29 mouse cellular contexts compared by ENCODE assay signal in genomic region chr3:72603718-72604359, GRCm38 (mm10).
DNase-seq lines count a peak whose midpoint lies in the region; ATAC-seq and TF ChIP-seq lines count a peak whose summit lies in the region.
"Had no signal": no experiment of that assay in that cellular context is flagged by ENCODE, and none has a peak within 500 bp of the region (broad histone marks: within the 10 kb centered on the region; RNA-seq: fewer than 3 reads in every experiment).

No protein-coding gene starts in this region.

- H3K36me3 ChIP-seq in forebrain, embryonic 13.5 days (ENCODE audit: poor library complexity, severe bottlenecking) = no peaks in the 10 kb centered on the region
- no peaks in the 10 kb centered on the region for H3K36me3 ChIP-seq in forebrain, embryonic 12.5 days (replicated peaks)
- no peaks in the 10 kb centered on the region for H3K36me3 ChIP-seq in heart, postnatal 0 days (replicated peaks; ENCODE audit: control insufficient read depth, insufficient read depth, low read length)
- no peaks in the 10 kb centered on the region for H3K36me3 ChIP-seq in CH12.LX (replicated peaks in 1 of 2; ENCODE audit: control insufficient read depth in 1 of 2, insufficient read depth in 1 of 2, low read length in 1 of 2)
- H3K36me3 ChIP-seq: embryonic facial prominence, embryonic 12.5 days; heart, embryonic 15.5 days; limb, embryonic 10.5 days; limb, embryonic 15.5 days; liver, embryonic 13.5 days; stomach, embryonic 15.5 days had no signal

- intact Hi-C loops in heart, postnatal 25 days (cut with DNase I) = no loop called here

- TF ChIP-seq EP300 in heart, postnatal 0 days (IDR thresholded peaks at IDR 0.05; ENCODE audit: low read depth) = no peak
- no peak for TF ChIP-seq EP300 in CH12.LX (IDR thresholded peaks at IDR 0.05; ENCODE audit: low read length)

- TF ChIP-seq POLR2A in CH12.LX (IDR thresholded peaks at IDR 0.05; ENCODE audit: low read depth, low read length) = no peak
- TF ChIP-seq POLR2A in brain, embryonic 14.5 days (IDR thresholded peaks at IDR 0.05; ENCODE audit: borderline replicate concordance, extremely low read depth, insufficient read depth, insufficient read length, poor library complexity, severe bottlenecking) = no peak

- WGBS in forebrain, embryonic 13.5 days = 79% methylated on average over 9 of the region's 9 CpGs
- 82% methylated on average over 9 of the region's 9 CpGs for WGBS in forebrain, embryonic 12.5 days
- 48% methylated on average over 9 of the region's 9 CpGs for WGBS in heart, postnatal 0 days

- no peak for TF ChIP-seq CTCF in heart, postnatal 0 days (IDR thresholded peaks at IDR 0.05; ENCODE audit: low read depth)
- TF ChIP-seq CTCF in CH12.LX (conservative IDR thresholded peaks at IDR 0.05 in 1 of 2, IDR thresholded peaks at IDR 0.05 in 1 of 2; ENCODE audit: low read depth in 2 of 2, low read length in 2 of 2) = no peak
- no peak for TF ChIP-seq CTCF in brain, embryonic 14.5 days (IDR thresholded peaks at IDR 0.05; ENCODE audit: borderline replicate concordance, extremely low read depth, insufficient read depth, insufficient read length)

- no peaks in the 10 kb centered on the region for H3K79me2 ChIP-seq in CH12.LX (replicated peaks; ENCODE audit: control insufficient read depth, extremely low read depth, insufficient read depth, poor library complexity, severe bottlenecking)

- peak; percentile 55; the same call in 1 of the 2 replicates for ATAC-seq in forebrain, embryonic 13.5 days
- no peak for ATAC-seq in forebrain, embryonic 12.5 days (ENCODE audit: low FRiP score)
- ATAC-seq in heart, postnatal 0 days (ENCODE audit: insufficient read depth, low read depth) = no peak
- ATAC-seq: inflammation-experienced regulatory T-cells, adult 6 months; lung, postnatal 0 days had no signal

- no peak for TF ChIP-seq RAD21 in CH12.LX (IDR thresholded peaks at IDR 0.05; ENCODE audit: low read depth, low read length)

- dilution Hi-C loops in CH12.LX (cut with MboI; ENCODE audit: extremely low pct_ligation_motif_present, extremely low pct_unique_long_range_greater_than_20kb, low sequenced_read_pairs) = no loop called here

- no peaks in the 10 kb centered on the region for H3K9me3 ChIP-seq in forebrain, embryonic 13.5 days (replicated peaks)
- H3K9me3 ChIP-seq in forebrain, embryonic 12.5 days = no peaks in the 10 kb centered on the region
- H3K9me3 ChIP-seq in heart, postnatal 0 days (replicated peaks; ENCODE audit: control insufficient read depth, low read length) = no peaks in the 10 kb centered on the region
- H3K9me3 ChIP-seq in CH12.LX (replicated peaks; ENCODE audit: low read length) = no peaks in the 10 kb centered on the region
- H3K9me3 ChIP-seq: embryonic facial prominence, embryonic 12.5 days; heart, embryonic 15.5 days; limb, embryonic 10.5 days; limb, embryonic 15.5 days; liver, embryonic 13.5 days; stomach, embryonic 15.5 days had no signal

- no peak for DNase-seq in heart, postnatal 0 days (ENCODE audit: low spot score)
- DNase-seq in heart, postnatal 25 days (ENCODE audit: low spot score) = no peak
- peak; percentile 16 for DNase-seq in CH12.LX (ENCODE audit: extremely low read depth)
- peak; percentile 38 for DNase-seq in brain, embryonic 14.5 days (ENCODE audit: low read depth)
- no peak for DNase-seq in left cerebral cortex, adult 8-10 months (ENCODE audit: low spot score in 2 of 2)
- no peak for DNase-seq in cerebellum, adult 11-12 months
- DNase-seq: adrenal gland, postnatal 25 days; cerebellum, adult 9-11 months; embryo, embryonic 11 days; gastrocnemius, postnatal 10 days; heart, postnatal 4 days; kidney, adult 11 months; kidney, postnatal 25 days; liver, embryonic 13.5 days; lung, adult 18-20 months; right cerebral cortex, postnatal 25 days; thymus, adult 18-20 months; thymus, postnatal 25 days had no signal

- H3K4me2 ChIP-seq in forebrain, embryonic 13.5 days = no peak overlapping the region
- H3K4me2 ChIP-seq in forebrain, embryonic 12.5 days = no peak overlapping the region
- H3K4me2 ChIP-seq in heart, postnatal 0 days (ENCODE audit: low read depth, low read length) = 0 out of 2 replicates have a peak overlapping the region, but pooled peaks have one; percentile 2
- H3K4me2 ChIP-seq in CH12.LX (ENCODE audit: insufficient read depth, low read depth, poor library complexity, severe bottlenecking) = peak overlapping the region; percentile 15; the same call in 1 of the 2 replicates
- H3K4me2 ChIP-seq: embryonic facial prominence, embryonic 12.5 days; heart, embryonic 15.5 days; hindbrain, embryonic 14.5 days; limb, embryonic 15.5 days; liver, embryonic 13.5 days; stomach, embryonic 15.5 days had no signal

- H3K4me3 ChIP-seq in forebrain, embryonic 13.5 days = no peak overlapping the region
- H3K4me3 ChIP-seq in forebrain, embryonic 12.5 days (replicated peaks) = no peak overlapping the region
- H3K4me3 ChIP-seq in heart, postnatal 0 days (ENCODE audit: low read depth, low read length) = no peak overlapping the region
- peak overlapping the region in 1 of 3 experiments; percentile 1 for H3K4me3 ChIP-seq in CH12.LX (replicated peaks in 1 of 3; ENCODE audit: low read depth in 2 of 3, low read length in 2 of 3, poor library complexity in 1 of 3)
- H3K4me3 ChIP-seq: embryonic facial prominence, embryonic 12.5 days; heart, embryonic 15.5 days; limb, embryonic 10.5 days; limb, embryonic 15.5 days; liver, embryonic 13.5 days; stomach, embryonic 15.5 days had no signal

- in situ Hi-C loops in CH12.LX (cut with MboI; ENCODE audit: low pct_ligation_motif_present, low pct_unique_long_range_greater_than_20kb, low sequenced_read_pairs) = no loop called here

- H3K27ac ChIP-seq in forebrain, embryonic 13.5 days = no peak overlapping the region
- no peak overlapping the region for H3K27ac ChIP-seq in forebrain, embryonic 12.5 days
- H3K27ac ChIP-seq in heart, postnatal 0 days (ENCODE audit: low read depth) = no peak overlapping the region
- H3K27ac ChIP-seq in CH12.LX (ENCODE audit: insufficient read depth, low read depth) = no peak overlapping the region
- H3K27ac ChIP-seq: embryonic facial prominence, embryonic 12.5 days; heart, embryonic 15.5 days; hindbrain, embryonic 14.5 days; limb, embryonic 10.5 days; limb, embryonic 15.5 days; liver, embryonic 13.5 days; macrophage; stomach, embryonic 15.5 days had no signal

- H3K27me3 ChIP-seq in forebrain, embryonic 13.5 days = no peaks in the 10 kb centered on the region
- H3K27me3 ChIP-seq in forebrain, embryonic 12.5 days = no peaks in the 10 kb centered on the region
- no peaks in the 10 kb centered on the region for H3K27me3 ChIP-seq in heart, postnatal 0 days (ENCODE audit: control insufficient read depth, insufficient read depth, low read length)
- no peaks in the 10 kb centered on the region for H3K27me3 ChIP-seq in CH12.LX (replicated peaks)
- H3K27me3 ChIP-seq: embryonic facial prominence, embryonic 12.5 days; heart, embryonic 15.5 days; limb, embryonic 15.5 days; liver, embryonic 13.5 days; stomach, embryonic 15.5 days had no signal

- H3K9ac ChIP-seq in forebrain, embryonic 13.5 days = no peak overlapping the region
- H3K9ac ChIP-seq in forebrain, embryonic 12.5 days = no peak overlapping the region
- no peak overlapping the region for H3K9ac ChIP-seq in heart, postnatal 0 days (replicated peaks; ENCODE audit: low read depth, low read length)
- H3K9ac ChIP-seq in CH12.LX (ENCODE audit: insufficient read depth, low read depth) = no peak overlapping the region
- H3K9ac ChIP-seq: embryonic facial prominence, embryonic 12.5 days; heart, embryonic 15.5 days; hindbrain, embryonic 14.5 days; limb, embryonic 15.5 days; liver, embryonic 13.5 days; stomach, embryonic 15.5 days had no signal

- no peaks in the 10 kb centered on the region for H3K4me1 ChIP-seq in forebrain, embryonic 13.5 days
- no peaks in the 10 kb centered on the region for H3K4me1 ChIP-seq in forebrain, embryonic 12.5 days
- H3K4me1 ChIP-seq in heart, postnatal 0 days (ENCODE audit: control insufficient read depth, insufficient read depth) = no peaks in the 10 kb centered on the region
- 0 out of 4 replicates have a peak, but pooled peaks cover 0 to 5% of the 10 kb centered on the region in 2 experiments for H3K4me1 ChIP-seq in CH12.LX (ENCODE audit: control insufficient read depth in 1 of 2, insufficient read depth in 2 of 2)
- H3K4me1 ChIP-seq: embryonic facial prominence, embryonic 12.5 days; heart, embryonic 15.5 days; limb, embryonic 10.5 days; limb, embryonic 15.5 days; liver, embryonic 13.5 days; stomach, embryonic 15.5 days had no signal

TF ChIP-seq in CH12.LX, 34 proteins besides CTCF, POLR2A, EP300 and RAD21:
- TF ChIP-seq MAZ (IDR thresholded peaks at IDR 0.05; ENCODE audit: low read depth, low read length) = no peak
- TF ChIP-seq ZNF384 (IDR thresholded peaks at IDR 0.05; ENCODE audit: low read depth, low read length) = no peak
- no peak for TF ChIP-seq MXI1 (IDR thresholded peaks at IDR 0.05; ENCODE audit: low read depth, low read length)
- TF ChIP-seq ZC3H11A (IDR thresholded peaks at IDR 0.05; ENCODE audit: low read depth, low read length) = no peak
- TF ChIP-seq SMC3 (IDR thresholded peaks at IDR 0.05; ENCODE audit: low read depth, low read length) = no peak

Comparison
In these comparisons a context has a peak if more than half of its experiments do, and no peak if none do; other contexts are left out.
1. H3K4me2 ChIP-seq: peak in heart, postnatal 0 days (single experiment) and CH12.LX (single experiment); none in forebrain, embryonic 13.5 days (single experiment) and forebrain, embryonic 12.5 days (single experiment).
2. DNase-seq: peak in CH12.LX (single experiment) and brain, embryonic 14.5 days (single experiment); none in heart, postnatal 0 days (single experiment), heart, postnatal 25 days (single experiment), left cerebral cortex, adult 8-10 months (0 of 2) and cerebellum, adult 11-12 months (single experiment).